Mouse (Mus musculus) c-Kit-positive CD71-positive TER-119-negative erythroid progenitor cells, embryonic 14.5 days (primary cell): ENCODE measurements around the gene Hddc3.
"Not testable (repeated sequence)": the region's sequence is repeated elsewhere in the genome, so short reads cannot be mapped to it uniquely, and the experiment has no call there.

ENCODE experiments used
- DNase-seq: peaks from one replicate; pipeline ENCODE4 v3.0.0-alpha.2; 2013; ENCODE audit warnings: low read depth

Hddc3 gene

GRCm38 (mm10) chr7:80369967-80370431 is 27.1 kb downstream of the Hddc3 start:
- DNase-seq = no peak

GRCm38 (mm10) chr7:80370649-80371040 is 27.7 kb downstream of the Hddc3 start:
- DNase-seq = peak; percentile 46

- no peak for DNase-seq
Observed at GRCm38 (mm10) chr7:80371041-80371751, 28.3 kb downstream of the Hddc3 start, which contains the start of gene Man2a2. Gene Man2a2, minus strand, starts transcription at chr7:80371375.

GRCm38 (mm10) chr7:80372166-80372565 is 29.3 kb downstream of the Hddc3 start:
- DNase-seq = no peak

GRCm38 (mm10) chr7:80372667-80373066 is 29.8 kb downstream of the Hddc3 start:
- DNase-seq = no peak

- no peak for DNase-seq
Observed at GRCm38 (mm10) chr7:80373352-80373751, 30.4 kb downstream of the Hddc3 start.

GRCm38 (mm10) chr7:80373850-80374249 is 30.9 kb downstream of the Hddc3 start:
- DNase-seq = no peak

GRCm38 (mm10) chr7:80374280-80374679 is 31.4 kb downstream of the Hddc3 start:
- DNase-seq = no peak

GRCm38 (mm10) chr7:80374733-80375132 is 31.8 kb downstream of the Hddc3 start:
- no peak for DNase-seq

- no peak for DNase-seq
Observed at GRCm38 (mm10) chr7:80375376-80376039, 32.6 kb downstream of the Hddc3 start.

- no peak for DNase-seq
Observed at GRCm38 (mm10) chr7:80376192-80376591, 33.3 kb downstream of the Hddc3 start.

GRCm38 (mm10) chr7:80377471-80377870 is 34.6 kb downstream of the Hddc3 start:
- DNase-seq = peak; percentile 44

- no peak for DNase-seq
Observed at GRCm38 (mm10) chr7:80379531-80379930, 36.6 kb downstream of the Hddc3 start.

GRCm38 (mm10) chr7:80382919-80383318 is 40.0 kb downstream of the Hddc3 start:
- no peak for DNase-seq

GRCm38 (mm10) chr7:80386235-80386930 is 43.5 kb downstream of the Hddc3 start:
- peak; percentile 75 for DNase-seq

GRCm38 (mm10) chr7:80387033-80387632 is 44.2 kb downstream of the Hddc3 start:
- DNase-seq = no peak

- no peak for DNase-seq
Observed at GRCm38 (mm10) chr7:80387633-80388543, 45.0 kb downstream of the Hddc3 start, which contains the start of gene Fes. Gene Fes, minus strand, starts transcription at chr7:80387946.

GRCm38 (mm10) chr7:80392119-80392518 is 49.2 kb downstream of the Hddc3 start:
- DNase-seq = no peak

GRCm38 (mm10) chr7:80394600-80394999 is 51.7 kb downstream of the Hddc3 start:
- no peak for DNase-seq

- not testable (repeated sequence) for DNase-seq
Observed at GRCm38 (mm10) chr7:80396427-80396826, 53.5 kb downstream of the Hddc3 start.

GRCm38 (mm10) chr7:80397986-80398385 is 55.1 kb downstream of the Hddc3 start:
- DNase-seq = no peak
